Mouse (Mus musculus) mouse embryonic stem cell (cell line): ENCODE results near the gene Clip1.

ENCODE experiments used
- in situ Hi-C, 2 experiments: fragments of 300-500 bp; cut with MboI; formaldehyde crosslinking; loops; 1 replicate in 1 of 2; 3 replicates in 1 of 2; pipeline ENCODE4 v1.14.3; 2019 to 2020; ENCODE audit warnings: low sequenced_read_pairs in 2 of 2, low pct_unique_long_range_greater_than_20kb in 1 of 2, mixed read lengths in 1 of 2; ENCODE audit not compliant: unreplicated experiment in 1 of 2

Clip1 gene

DNA sequence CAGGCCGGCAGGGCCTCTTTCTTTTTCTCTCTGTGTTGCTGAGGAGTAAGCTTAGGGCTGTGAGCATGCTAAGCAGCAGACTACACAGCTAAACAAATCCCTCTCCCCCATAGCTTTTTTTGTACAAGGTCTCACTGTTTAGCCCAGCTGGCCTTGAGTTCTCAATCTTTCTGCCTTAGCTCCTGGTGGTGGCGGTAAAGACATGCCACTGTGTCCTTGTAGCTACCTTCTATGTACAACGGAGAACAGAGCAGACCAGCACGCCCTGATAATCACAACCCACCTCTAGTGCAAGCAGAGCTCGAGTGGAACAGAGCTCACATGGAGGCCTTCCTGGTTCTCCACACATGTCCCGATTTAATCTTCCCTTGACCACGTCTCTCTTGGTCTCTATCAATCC is 155.8 kb downstream of the Clip1 start:
- in situ Hi-C loops = no loop called here
